Mouse (Mus musculus) gastrocnemius, postnatal 14 days (tissue): ENCODE results near the gene Tnik. TPM values are rescaled to one million over a fixed set of nuclear protein-coding genes. Genes with fewer than 3 reads are reported as not detected.

Source experiments
- DNase-seq: peaks from one replicate; pipeline ENCODE4 v3.0.0; 2021; ENCODE audit warnings: mixed read lengths
- intact Hi-C: fragments of 180-260 bp; cut with DNase I; formaldehyde crosslinking; loops from one replicate; pipeline ENCODE4 v1.15.1; 2025; ENCODE audit warnings: low total_unique reads
- total RNA-seq, 2 experiments: library from RNA; stranded (reverse); gene quantifications; 2 replicates each; pipeline ENCODE4 v1.2.3; 2021

The Tnik gene
- total RNA-seq, 2 experiments from 2014 or later: 52.7 to 55.8 TPM

- no peak for DNase-seq
- intact Hi-C loops: no loop called here
Measured at GRCm38 (mm10) chr3:28638957-28639356, 375.9 kb downstream of the Tnik start.

GRCm38 (mm10) chr3:28643252-28643947 lies 380.4 kb downstream of the Tnik start:
- no peak for DNase-seq
- intact Hi-C loops: no loop called here

- intact Hi-C loops: no loop called here
- no peak for DNase-seq
Measured at GRCm38 (mm10) chr3:28652574-28652973, 389.6 kb downstream of the Tnik start.

GRCm38 (mm10) chr3:28653043-28653442 lies 390.0 kb downstream of the Tnik start:
- no peak for DNase-seq
- intact Hi-C loops: no loop called here

GRCm38 (mm10) chr3:28654740-28655139 lies 391.7 kb downstream of the Tnik start:
- DNase-seq: no peak
- intact Hi-C loops: no loop called here

- intact Hi-C loops: no loop called here
- DNase-seq: no peak
Measured at GRCm38 (mm10) chr3:28658349-28658748, 395.3 kb downstream of the Tnik start.

- intact Hi-C loops: no loop called here
- no peak for DNase-seq
Measured at GRCm38 (mm10) chr3:28680851-28681250, 417.8 kb downstream of the Tnik start.

GRCm38 (mm10) chr3:28681866-28682265 lies 418.9 kb downstream of the Tnik start:
- intact Hi-C loops: no loop called here
- no peak for DNase-seq

- no peak for DNase-seq
- intact Hi-C loops: no loop called here
Measured at GRCm38 (mm10) chr3:28682411-28682810, 419.4 kb downstream of the Tnik start.

GRCm38 (mm10) chr3:28685510-28685909 lies 422.5 kb downstream of the Tnik start:
- intact Hi-C loops: no loop called here
- DNase-seq: no peak

GRCm38 (mm10) chr3:28694811-28695210 lies 431.8 kb downstream of the Tnik start:
- no peak for DNase-seq
- intact Hi-C loops: no loop called here

- no peak for DNase-seq
- intact Hi-C loops: no loop called here
Measured at GRCm38 (mm10) chr3:28695608-28696007, 432.6 kb downstream of the Tnik start.

- no peak for DNase-seq
- intact Hi-C loops: no loop called here
Measured at GRCm38 (mm10) chr3:28696162-28696561, 433.1 kb downstream of the Tnik start.

GRCm38 (mm10) chr3:28697797-28698196 lies 434.8 kb downstream of the Tnik start, which contains the start of gene Slc2a2:
Gene Slc2a2, plus strand, starts transcription at chr3:28697903.
- intact Hi-C loops: no loop called here
- DNase-seq: no peak

GRCm38 (mm10) chr3:28699601-28700000 lies 436.6 kb downstream of the Tnik start:
- intact Hi-C loops: no loop called here
- no peak for DNase-seq

GRCm38 (mm10) chr3:28705522-28706137 lies 442.6 kb downstream of the Tnik start:
- DNase-seq: no peak
- intact Hi-C loops: no loop called here

- intact Hi-C loops: no loop called here
- no peak for DNase-seq
Measured at GRCm38 (mm10) chr3:28706736-28707135, 443.7 kb downstream of the Tnik start.

GRCm38 (mm10) chr3:28709740-28710139 lies 446.7 kb downstream of the Tnik start:
- DNase-seq: no peak
- intact Hi-C loops: no loop called here

GRCm38 (mm10) chr3:28713913-28714698 lies 451.1 kb downstream of the Tnik start:
- intact Hi-C loops: no loop called here
- DNase-seq: no peak

GRCm38 (mm10) chr3:28718521-28718920 lies 455.5 kb downstream of the Tnik start:
- DNase-seq: no peak
- intact Hi-C loops: no loop called here

GRCm38 (mm10) chr3:28721218-28721617 lies 458.2 kb downstream of the Tnik start:
- intact Hi-C loops: no loop called here
- no peak for DNase-seq
